Comparison of ENCODE assay signal across 37 mouse cellular contexts in genomic region chr9:118529783-118530182, GRCm38 (mm10). TPM values are rescaled to one million over a fixed set of nuclear protein-coding genes. Genes with fewer than 3 reads are reported as not detected.
"Had no signal": no experiment of that assay in that cellular context is flagged by ENCODE, and none has a peak within 500 bp of the region (broad histone marks: within the 10 kb centered on the region; RNA-seq: fewer than 3 reads in every experiment).

No protein-coding gene starts in this region.

- H3K9me3 ChIP-seq: heart, embryonic 12.5 days; heart, embryonic 13.5 days; heart, embryonic 15.5 days; hindbrain, embryonic 10.5 days; hindbrain, embryonic 12.5 days; hindbrain, embryonic 13.5 days; hindbrain, embryonic 15.5 days; intestine, embryonic 15.5 days; kidney, embryonic 15.5 days had no signal

- H3K9ac ChIP-seq: heart, embryonic 12.5 days; heart, embryonic 13.5 days; heart, embryonic 15.5 days; hindbrain, embryonic 12.5 days; hindbrain, embryonic 13.5 days; hindbrain, embryonic 14.5 days; hindbrain, embryonic 15.5 days; intestine, embryonic 15.5 days; kidney, embryonic 15.5 days had no signal

- H3K27me3 ChIP-seq: heart, embryonic 12.5 days; heart, embryonic 13.5 days; heart, embryonic 15.5 days; hindbrain, embryonic 12.5 days; hindbrain, embryonic 13.5 days; hindbrain, embryonic 15.5 days; intestine, embryonic 15.5 days; kidney, embryonic 15.5 days had no signal

- H3K4me2 ChIP-seq: heart, embryonic 12.5 days; heart, embryonic 13.5 days; heart, embryonic 15.5 days; hindbrain, embryonic 12.5 days; hindbrain, embryonic 13.5 days; hindbrain, embryonic 14.5 days; hindbrain, embryonic 15.5 days; intestine, embryonic 15.5 days; kidney, embryonic 15.5 days had no signal

- ATAC-seq: hindbrain, embryonic 16.5 days; hindbrain, postnatal 0 days; inflammation-experienced regulatory T-cells, adult 6 months; intestine, embryonic 15.5 days; intestine, embryonic 16.5 days; intestine, postnatal 0 days had no signal

- H3K27ac ChIP-seq: heart, embryonic 13.5 days; heart, embryonic 15.5 days; hindbrain, embryonic 10.5 days; hindbrain, embryonic 12.5 days; hindbrain, embryonic 13.5 days; hindbrain, embryonic 14.5 days; hindbrain, embryonic 15.5 days; hindbrain, postnatal 0 days; intestine, embryonic 15.5 days; kidney, embryonic 15.5 days; kidney, postnatal 0 days; layer of hippocampus, adult 2 months had no signal

- H3K4me1 ChIP-seq: heart, embryonic 12.5 days; heart, embryonic 13.5 days; heart, embryonic 15.5 days; hindbrain, embryonic 10.5 days; hindbrain, embryonic 12.5 days; hindbrain, embryonic 13.5 days; hindbrain, embryonic 15.5 days; intestine, embryonic 15.5 days; kidney, embryonic 15.5 days had no signal

- H3K4me3 ChIP-seq: heart, embryonic 12.5 days; heart, embryonic 13.5 days; heart, embryonic 15.5 days; hindbrain, embryonic 10.5 days; hindbrain, embryonic 12.5 days; hindbrain, embryonic 13.5 days; hindbrain, embryonic 15.5 days; intestine, embryonic 15.5 days; kidney, embryonic 15.5 days; layer of hippocampus, adult 2 months had no signal

- DNase-seq: heart, postnatal 10 days; heart, postnatal 14 days; heart, postnatal 36 days; heart, postnatal 4 days; kidney, adult 11 months; kidney, adult 18-20 months; kidney, adult 2 months; kidney, adult 8-10 months; kidney, adult 9 months; kidney, postnatal 10 days; kidney, postnatal 14 days; kidney, postnatal 25 days; kidney, postnatal 36 days; kidney, postnatal 4 days; layer of hippocampus, adult 9-11 months; layer of hippocampus, postnatal 36 days had no signal

RNA-seq across cellular contexts. Expression of gene Eomes, which starts 51.8 kb away (rescaled TPM):
- polyA plus RNA-seq: heart, embryonic 13.5 days; heart, embryonic 14.5 days; heart, postnatal 0 days; hindbrain, embryonic 10.5 days; intestine, postnatal 0 days; kidney, embryonic 14.5 days; kidney, embryonic 15.5 days; kidney, embryonic 16.5 days; kidney, postnatal 0 days had no signal
